Mouse (Mus musculus) neural tube, embryonic 13.5 days (tissue): ENCODE results near the gene Adcy10. TPM values are rescaled to one million over a fixed set of nuclear protein-coding genes. Genes with fewer than 3 reads are reported as not detected.

Experiments
- polyA plus RNA-seq: library from polyadenylated mRNA; unstranded; fragments of >200 nt; fragmentation: Nextera tagmentation; extraction: Ambion mirVana; gene quantifications from 2 replicates; pipeline ENCODE4 v1.2.1, GENCODE M21; 2015

Gene Adcy10
- polyA plus RNA-seq, 1 experiment from 2014 or later = 0.24 TPM

Other genes starting within 250 kb of the Adcy10 start
- 122 and 141 TPM in 2 replicates for gene Tiprl, start 248.2 kb upstream of the Adcy10 start, polyA plus RNA-seq
- 2.9 TPM in 2 replicates for gene Gpr161, start 189.4 kb upstream of the Adcy10 start, polyA plus RNA-seq
- 15.6 and 16.3 TPM in 2 replicates for gene Dcaf6, start 24.7 kb upstream of the Adcy10 start, polyA plus RNA-seq
- 178 and 204 TPM in 2 replicates for gene Mpc2, start 24.5 kb upstream of the Adcy10 start, polyA plus RNA-seq
- 157 and 159 TPM in 2 replicates for gene Mpzl1, start 149.4 kb downstream of the Adcy10 start, polyA plus RNA-seq
- gene Rcsd1, start 224.6 kb downstream of the Adcy10 start, polyA plus RNA-seq = 12.4 and 13.5 TPM in 2 replicates